Mouse (Mus musculus) heart, embryonic 13.5 days (tissue): ENCODE data around the gene Alms1. TPM values are rescaled to one million over a fixed set of nuclear protein-coding genes. Genes with fewer than 3 reads are reported as not detected.

Experiments
- ATAC-seq: fragments of 200-750 bp; cut with Nextera tagmentation; 2 replicates; pipeline ENCODE4 v1.8.0; 2017; ENCODE audit warnings: moderate TSS enrichment; ENCODE audit not compliant: insufficient number of reproducible peaks, low FRiP score, low TSS enrichment; ENCODE audit errors: extremely low read depth
- H3K27ac ChIP-seq: fragments of 300-500 bp; sonication (generic); replicated peaks from 2 replicates; pipeline ENCODE4 v1.5.1; 2015; ENCODE audit warnings: moderate library complexity, mild to moderate bottlenecking, inconsistent platforms
- H3K27me3 ChIP-seq: fragments of 300-500 bp; sonication (generic); replicated peaks from 2 replicates; pipeline ENCODE4 v1.6.1; 2015; ENCODE audit warnings: mild to moderate bottlenecking, inconsistent platforms
- H3K36me3 ChIP-seq: fragments of 300-500 bp; sonication (generic); 2 replicates; pipeline ENCODE4 v1.6.1; 2015; ENCODE audit warnings: mild to moderate bottlenecking, inconsistent platforms
- H3K4me1 ChIP-seq: fragments of 300-500 bp; sonication (generic); 2 replicates; pipeline ENCODE4 v1.6.1; 2015; ENCODE audit warnings: inconsistent platforms
- H3K4me2 ChIP-seq: fragments of 300-500 bp; sonication (generic); 2 replicates; pipeline ENCODE4 v1.6.1; 2015; ENCODE audit warnings: inconsistent platforms, mild to moderate bottlenecking, moderate library complexity
- H3K4me3 ChIP-seq: fragments of 300-500 bp; sonication (generic); 2 replicates; pipeline ENCODE4 v1.5.1; 2015; ENCODE audit warnings: moderate library complexity, mild to moderate bottlenecking, inconsistent platforms
- H3K9ac ChIP-seq: fragments of 300-500 bp; sonication (generic); 2 replicates; pipeline ENCODE4 v1.6.1; 2015; ENCODE audit warnings: inconsistent platforms, mild to moderate bottlenecking, moderate library complexity
- H3K9me3 ChIP-seq: fragments of 300-500 bp; sonication (generic); 2 replicates; pipeline ENCODE4 v1.6.1; 2016; ENCODE audit warnings: inconsistent platforms
- WGBS: fragments of 180-500 bp; shearing (Covaris S2); methylation state at CpG from one replicate; pipeline ENCODE4 v1.1.7; 2015; ENCODE audit warnings: mixed read lengths; 5-methylcytosine and 5-hydroxymethylcytosine counted together
- polyA plus RNA-seq: library from polyadenylated mRNA; unstranded; fragments of >200 nt; fragmentation: Nextera tagmentation; extraction: Ambion mirVana; gene quantifications from 2 replicates; pipeline ENCODE4 v1.2.1, GENCODE M21; 2015

The Alms1 gene
- polyA plus RNA-seq, result 2.6 and 3.0 TPM in 2 replicates

DNA sequence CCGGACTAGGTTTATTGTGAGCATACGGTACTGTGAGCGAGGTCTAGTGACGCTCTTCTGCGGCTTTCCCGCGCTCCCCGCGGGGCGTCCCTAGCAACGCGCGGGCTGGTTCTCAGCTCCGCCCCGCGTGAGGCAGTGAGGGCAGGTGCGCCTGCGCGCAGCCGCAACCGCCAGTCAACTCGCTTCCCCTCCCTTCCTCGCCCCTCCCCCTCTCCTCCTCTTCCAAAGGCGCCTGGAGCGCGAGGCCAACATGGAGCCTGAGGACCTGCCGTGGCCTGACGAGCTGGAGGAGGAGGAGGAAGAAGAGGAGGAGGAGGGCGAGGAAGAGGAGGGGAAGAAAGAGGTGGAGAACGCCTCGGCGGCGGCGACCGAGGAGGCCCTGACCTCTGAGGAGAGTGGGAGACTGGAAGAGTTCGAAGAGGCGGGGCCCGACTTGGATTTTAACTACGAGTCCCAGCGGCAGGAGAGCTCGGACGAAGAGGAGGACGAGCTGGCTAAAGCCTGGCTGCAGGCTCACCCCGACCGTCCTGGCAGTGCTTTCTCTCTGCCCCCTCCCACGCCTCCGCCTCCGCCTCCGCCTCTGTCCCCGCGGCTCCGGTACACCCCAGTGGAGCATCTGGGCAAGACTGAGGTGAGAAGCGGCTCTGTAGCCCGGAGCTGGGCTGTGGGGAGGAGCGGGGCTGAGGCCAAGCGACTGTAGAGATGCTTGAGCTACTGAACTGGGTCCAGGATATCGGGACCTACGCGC, at the start of gene Alms1:
TSS of gene Alms1 (plus strand) at position 136 of the 748 bp plus-strand sequence.
- Histone ChIP-seq H3K36me3 (no peaks in the 10 kb centered on the region), H3K9me3 (no peaks in the 10 kb centered on the region), H3K4me2 (peak within 1 kb of the TSS; percentile 74), H3K4me1 (peaks cover 21% of the 10 kb centered on the region), H3K27ac (peak within 1 kb of the TSS; percentile 81), H3K4me3 (peak within 1 kb of the TSS; percentile 67), H3K27me3 (no peaks in the 10 kb centered on the region), H3K9ac (peak within 1 kb of the TSS; percentile 83)
- peak; percentile 89 for ATAC-seq
- under 1% methylated on average over 57 of the region's 59 CpGs for WGBS

DNA sequence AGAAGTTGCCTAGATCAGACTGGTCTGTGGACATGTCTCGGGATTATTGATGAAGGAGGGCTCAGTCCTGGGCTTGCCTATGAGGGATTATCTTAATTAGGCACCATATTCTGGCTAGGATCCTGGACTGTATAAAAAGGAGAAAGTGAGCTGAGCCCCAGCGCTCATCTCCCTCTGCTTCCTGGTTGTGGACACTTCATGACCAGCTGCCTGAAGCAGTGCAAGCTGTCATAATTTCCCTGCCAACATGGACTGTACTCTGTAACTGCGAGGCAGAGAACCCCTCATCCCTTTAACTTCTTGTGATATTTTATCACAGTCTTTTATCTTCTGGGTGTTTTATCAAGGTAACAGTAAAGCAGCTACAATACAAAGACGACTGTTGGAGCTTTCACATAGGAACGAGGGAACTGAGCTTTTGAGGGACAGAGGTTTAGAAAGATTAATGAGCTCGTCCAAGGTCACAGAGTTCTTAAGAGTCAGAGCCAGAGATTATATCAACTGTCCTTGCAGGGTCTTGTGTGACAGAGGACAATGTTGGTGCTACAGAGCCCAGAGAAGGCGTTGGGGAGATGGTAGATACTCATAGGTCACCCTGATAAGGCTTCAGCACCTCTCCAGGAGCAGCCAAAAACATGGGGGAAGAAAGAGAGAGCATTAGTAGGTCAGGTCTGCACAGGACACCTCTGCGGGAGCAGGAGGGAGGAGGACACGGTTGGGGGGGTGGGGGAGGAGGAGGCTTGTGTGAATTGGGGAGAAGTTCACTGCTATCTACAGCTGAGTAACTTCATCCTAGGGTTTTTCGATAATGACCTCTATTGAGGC, 43.8 kb upstream of the Alms1 start:
- Histone ChIP-seq H3K9ac (no peak overlapping the region), H3K27me3 (no peaks in the 10 kb centered on the region), H3K4me1 (no peaks in the 10 kb centered on the region), H3K4me3 (no peak overlapping the region), H3K36me3 (no peaks in the 10 kb centered on the region), H3K27ac (no peak overlapping the region), H3K4me2 (no peak overlapping the region), H3K9me3 (no peaks in the 10 kb centered on the region)
- no peak for ATAC-seq
- 59% methylated on average over 10 of the region's 10 CpGs for WGBS

DNA sequence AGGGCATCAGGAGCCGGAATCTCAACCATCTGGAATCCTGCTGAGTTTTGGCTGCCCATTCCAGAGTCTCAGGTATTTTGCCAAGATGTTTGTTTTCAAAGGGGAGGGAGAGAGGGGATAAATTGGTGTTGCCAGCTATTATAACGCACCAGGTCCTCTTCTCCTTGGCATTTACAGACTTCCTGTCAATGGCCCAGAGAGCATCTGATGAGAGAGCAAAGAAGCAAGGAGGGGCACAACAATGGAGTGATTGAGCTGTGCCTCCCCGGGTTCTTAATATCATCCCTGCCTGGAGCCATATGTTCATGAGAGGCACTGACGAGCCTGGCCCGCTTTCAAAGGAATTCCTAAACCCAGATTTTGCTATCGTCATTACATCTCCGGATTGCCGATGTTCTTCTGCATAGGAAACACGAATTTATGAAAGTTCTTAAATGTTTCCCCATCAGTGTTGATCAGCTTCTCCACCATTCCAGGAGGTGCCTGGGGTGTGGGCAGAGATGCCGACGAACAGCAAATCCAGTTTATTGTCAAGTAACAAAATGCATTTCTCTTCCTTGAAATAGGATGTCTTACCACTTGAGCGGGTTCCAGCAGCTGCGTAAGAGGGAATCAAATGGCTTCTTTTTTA, 43.0 kb upstream of the Alms1 start:
- H3K9me3 ChIP-seq, result no peaks in the 10 kb centered on the region
- WGBS, result 72% methylated on average over 13 of the region's 13 CpGs

DNA sequence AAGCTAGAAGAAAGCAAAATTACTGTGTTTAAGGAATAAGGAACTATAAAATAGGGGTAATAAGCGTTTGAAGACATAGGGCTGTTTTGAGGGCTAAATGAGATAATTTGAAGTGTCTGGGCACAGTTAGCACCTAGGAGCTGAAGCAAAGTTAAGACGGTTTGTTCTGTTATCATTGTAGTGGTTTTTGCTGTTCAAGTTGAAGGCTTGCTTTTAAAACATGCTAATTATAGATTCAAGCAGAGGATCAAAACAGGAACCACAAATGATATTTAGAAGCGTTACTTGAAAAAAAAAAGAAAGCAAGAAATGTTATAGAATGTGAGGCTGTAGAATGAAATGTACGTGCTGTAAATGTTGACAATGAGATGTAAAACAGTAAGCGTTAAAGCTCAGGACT, 39.7 kb upstream of the Alms1 start:
- Histone ChIP-seq H3K4me2 (no peak overlapping the region), H3K36me3 (no peaks in the 10 kb centered on the region), H3K4me3 (no peak overlapping the region), H3K27me3 (no peaks in the 10 kb centered on the region), H3K27ac (no peak overlapping the region), H3K9ac (no peak overlapping the region), H3K4me1 (no peaks in the 10 kb centered on the region), H3K9me3 (no peaks in the 10 kb centered on the region)
- ATAC-seq, result no peak
- WGBS, result 70% methylated on average over 5 of the region's 5 CpGs

More for the DNA sequence above, 43.0 kb upstream of the Alms1 start:
- Histone ChIP-seq H3K27me3 (no peaks in the 10 kb centered on the region), H3K9ac (no peak overlapping the region), H3K27ac (no peak overlapping the region), H3K36me3 (no peaks in the 10 kb centered on the region), H3K4me1 (no peaks in the 10 kb centered on the region), H3K4me2 (no peak overlapping the region), H3K4me3 (no peak overlapping the region)
- ATAC-seq, result no peak

DNA sequence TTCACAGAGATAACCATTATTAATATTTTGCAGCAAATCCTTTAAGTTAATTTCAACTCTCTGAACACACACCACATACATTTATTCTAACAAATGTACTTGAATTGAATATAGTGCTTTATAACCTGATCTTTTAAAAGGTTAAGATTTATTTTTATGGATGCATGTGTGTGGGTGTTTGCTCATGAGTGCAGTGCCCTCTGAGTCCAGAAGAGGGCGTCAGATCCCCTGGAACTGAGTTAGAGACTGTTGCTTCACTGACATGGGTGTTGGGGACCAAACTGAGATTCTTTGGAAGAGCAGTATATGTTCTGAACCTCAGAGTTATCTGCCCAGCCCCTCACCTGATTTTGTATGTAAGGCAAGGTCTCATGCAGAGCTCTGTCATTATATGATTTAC, 25.0 kb upstream of the Alms1 start:
- 22% methylated on average over 1 of the region's 1 CpGs for WGBS
- H3K27ac ChIP-seq, result no peak overlapping the region

DNA sequence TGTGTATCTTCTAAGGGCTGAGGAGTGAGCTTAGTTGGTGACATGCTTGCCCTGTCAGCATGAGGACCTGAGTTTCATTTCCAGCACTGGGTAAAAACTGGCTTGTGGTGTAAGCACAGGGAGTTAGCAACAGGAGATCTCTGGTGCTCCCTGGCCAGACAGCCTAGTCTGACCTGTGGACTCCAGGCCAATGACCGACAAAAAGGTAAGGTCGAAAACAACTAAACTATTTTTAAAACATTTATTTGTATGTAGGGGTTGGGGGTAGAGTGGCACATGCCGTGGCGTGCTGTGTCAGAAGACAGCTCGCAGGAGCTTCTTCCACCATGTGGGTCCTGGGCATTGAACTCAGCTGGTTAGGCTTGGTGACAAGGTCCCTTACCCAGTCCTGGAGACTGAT, 14.5 kb upstream of the Alms1 start:
- WGBS, result 80% methylated on average over 5 of the region's 5 CpGs
- no peaks in the 10 kb centered on the region for H3K9me3 ChIP-seq

More for the DNA sequence above, 25.0 kb upstream of the Alms1 start:
- H3K36me3 ChIP-seq, result no peaks in the 10 kb centered on the region
- no peak for ATAC-seq
- no peak overlapping the region for H3K4me3 ChIP-seq
- 0 out of 2 replicates have a peak, but pooled peaks cover 3% of the 10 kb centered on the region for H3K27me3 ChIP-seq
- H3K4me2 ChIP-seq, result no peak overlapping the region
- H3K4me1 ChIP-seq, result no peaks in the 10 kb centered on the region
- H3K9ac ChIP-seq, result no peak overlapping the region
- H3K9me3 ChIP-seq, result no peaks in the 10 kb centered on the region

DNA sequence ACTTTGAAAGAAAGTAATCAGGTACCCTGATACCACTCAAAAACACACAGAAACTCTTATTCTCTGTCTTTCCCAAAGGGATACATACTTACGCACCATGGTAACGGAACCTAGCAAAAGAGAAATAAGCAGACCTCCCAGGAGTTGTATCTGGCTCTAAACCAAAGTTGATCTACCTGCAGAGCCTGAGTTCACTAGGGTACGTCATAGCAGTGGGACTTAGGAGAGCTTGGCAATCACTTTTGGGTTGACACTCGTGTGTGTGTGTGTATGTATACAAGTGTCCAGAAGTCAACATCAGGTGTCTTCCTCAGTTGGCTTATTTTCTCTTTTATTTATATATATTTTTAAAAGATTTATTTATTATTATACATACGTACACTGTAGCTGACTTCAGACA, 5.6 kb upstream of the Alms1 start:
- no peaks in the 10 kb centered on the region for H3K9me3 ChIP-seq
- no peaks in the 10 kb centered on the region for H3K4me1 ChIP-seq
- 0 out of 2 replicates have a peak, but pooled peaks cover 4% of the 10 kb centered on the region for H3K27me3 ChIP-seq
- H3K27ac ChIP-seq, result no peak overlapping the region
- WGBS, result 79% methylated on average over 5 of the region's 5 CpGs
- H3K9ac ChIP-seq, result no peak overlapping the region
- no peak overlapping the region for H3K4me3 ChIP-seq
- no peaks in the 10 kb centered on the region for H3K36me3 ChIP-seq
- no peak overlapping the region for H3K4me2 ChIP-seq
- ATAC-seq, result no peak

More for the DNA sequence above, 14.5 kb upstream of the Alms1 start:
- no peak for ATAC-seq
- Histone ChIP-seq H3K4me2 (no peak overlapping the region), H3K36me3 (no peaks in the 10 kb centered on the region), H3K27ac (no peak overlapping the region), H3K4me3 (no peak overlapping the region), H3K27me3 (no peaks in the 10 kb centered on the region), H3K9ac (no peak overlapping the region), H3K4me1 (no peaks in the 10 kb centered on the region)

DNA sequence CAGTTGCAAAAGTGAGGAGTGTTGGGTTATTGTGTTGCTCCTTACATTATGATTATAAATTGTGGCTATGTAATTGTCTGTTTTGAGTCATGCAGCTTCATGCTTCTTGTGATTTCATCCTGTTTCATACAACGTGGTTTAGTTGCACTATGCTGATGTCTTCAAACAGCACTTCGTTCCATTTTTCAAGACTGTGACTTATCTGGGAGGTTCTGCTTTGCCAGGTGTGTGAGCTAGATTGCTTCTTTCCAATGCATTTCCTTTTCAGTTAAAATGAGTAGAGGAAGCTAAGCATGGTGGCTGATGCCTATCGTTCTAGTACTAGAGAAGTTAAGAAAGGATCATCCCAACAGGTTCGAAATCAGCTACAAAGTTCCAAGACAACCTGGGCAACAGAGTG, 2.7 kb upstream of the Alms1 start:
- Histone ChIP-seq H3K27ac (no peak overlapping the region), H3K4me1 (peaks cover 13% of the 10 kb centered on the region), H3K27me3 (0 out of 2 replicates have a peak, but pooled peaks cover 4% of the 10 kb centered on the region), H3K4me3 (no peak overlapping the region), H3K9me3 (no peaks in the 10 kb centered on the region), H3K9ac (no peak overlapping the region), H3K4me2 (no peak overlapping the region), H3K36me3 (no peaks in the 10 kb centered on the region)
- no peak for ATAC-seq
- WGBS, result 76% methylated on average over 4 of the region's 4 CpGs

DNA sequence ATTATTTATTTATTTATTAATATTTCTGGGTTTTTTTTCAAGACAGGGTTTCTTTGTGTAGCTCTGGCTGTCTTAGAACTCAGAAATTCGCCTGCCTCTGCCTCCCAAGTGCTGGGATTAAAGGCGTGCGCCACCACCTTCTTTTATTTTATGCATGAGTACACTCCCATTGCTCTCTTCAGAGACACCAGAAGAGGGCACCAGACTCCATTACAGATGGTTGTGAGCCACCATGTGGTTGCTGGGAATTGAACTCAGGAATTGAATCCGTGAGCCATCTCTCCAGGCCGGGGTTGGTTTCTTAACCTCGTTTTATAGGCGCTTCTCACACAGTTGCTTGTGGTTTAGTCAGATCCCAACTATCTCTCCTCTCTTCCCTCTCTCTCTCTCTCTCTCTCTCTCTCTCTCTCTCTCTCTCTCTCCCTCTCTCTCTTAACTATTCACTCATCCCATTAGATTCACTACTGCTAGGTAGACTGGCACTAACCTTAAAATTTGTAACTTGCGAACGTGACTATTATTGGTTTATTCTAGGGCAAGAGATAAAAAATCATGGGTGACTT, 445 bp upstream of the Alms1 start:
- peak overlapping the region; percentile 74 for H3K4me2 ChIP-seq
- H3K27me3 ChIP-seq, result 0 out of 2 replicates have a peak, but pooled peaks cover 4% of the 10 kb centered on the region
- H3K36me3 ChIP-seq, result no peaks in the 10 kb centered on the region
- H3K27ac ChIP-seq, result no peak overlapping the region
- peaks cover 21% of the 10 kb centered on the region for H3K4me1 ChIP-seq
- no peaks in the 10 kb centered on the region for H3K9me3 ChIP-seq
- no peak overlapping the region for H3K9ac ChIP-seq
- peak overlapping the region; percentile 67 for H3K4me3 ChIP-seq
- 35% methylated on average over 9 of the region's 9 CpGs for WGBS
- ATAC-seq, result no peak

DNA sequence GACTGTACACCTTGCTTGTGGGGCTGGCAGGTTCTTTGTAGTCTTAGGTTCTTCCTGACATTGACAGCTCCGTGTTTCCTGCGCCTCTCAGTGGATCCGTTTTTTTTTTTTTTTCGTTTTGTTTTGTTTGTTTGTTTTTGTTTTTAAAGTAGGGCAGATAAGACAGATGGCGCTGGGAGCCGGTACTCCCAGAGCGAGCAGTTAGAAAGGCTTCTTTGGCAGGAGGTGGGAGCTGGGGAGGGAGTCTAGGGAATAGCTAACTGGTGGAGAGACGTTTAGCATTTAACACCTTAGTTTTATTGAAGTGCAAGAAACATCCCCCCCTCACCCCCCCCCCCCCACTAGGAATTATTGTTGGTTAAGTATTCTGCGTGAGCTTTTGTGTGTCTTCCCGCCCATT, 833 bp downstream of the Alms1 start:
- H3K4me3 ChIP-seq, result peak overlapping the region; percentile 67
- H3K4me2 ChIP-seq, result peak overlapping the region; percentile 74
- H3K27ac ChIP-seq, result peak overlapping the region; percentile 81
- under 1% methylated on average over 10 of the region's 10 CpGs for WGBS
- H3K9me3 ChIP-seq, result no peaks in the 10 kb centered on the region
- no peaks in the 10 kb centered on the region for H3K27me3 ChIP-seq
- H3K36me3 ChIP-seq, result no peaks in the 10 kb centered on the region
- peak overlapping the region; percentile 83 for H3K9ac ChIP-seq
- ATAC-seq, result no peak
- H3K4me1 ChIP-seq, result peaks cover 21% of the 10 kb centered on the region

DNA sequence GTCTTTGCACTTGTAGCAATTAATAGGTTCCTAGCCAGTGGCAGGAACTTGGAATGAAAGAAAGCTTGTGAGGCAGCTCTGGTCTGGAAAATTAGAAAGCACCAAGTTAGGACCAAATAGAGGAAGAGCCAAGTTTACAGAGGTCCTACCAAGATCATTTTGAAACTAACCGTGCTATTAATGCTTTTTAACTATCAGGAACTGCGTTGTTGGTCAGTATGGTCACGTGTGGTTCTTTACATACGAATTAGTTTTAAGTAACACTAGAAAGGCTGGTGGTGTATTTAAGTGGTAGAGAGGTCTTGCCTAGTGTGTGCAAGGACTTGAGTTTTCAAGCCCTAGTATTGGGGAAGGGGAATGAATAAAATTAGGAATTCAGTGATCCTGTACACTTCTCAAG, 1.2 kb downstream of the Alms1 start:
- H3K4me2 ChIP-seq, result peak overlapping the region; percentile 74
- H3K4me1 ChIP-seq, result peaks cover 21% of the 10 kb centered on the region
- H3K9me3 ChIP-seq, result no peaks in the 10 kb centered on the region
- no peaks in the 10 kb centered on the region for H3K36me3 ChIP-seq
- H3K9ac ChIP-seq, result peak overlapping the region; percentile 83
- 17% methylated on average over 4 of the region's 4 CpGs for WGBS
- H3K4me3 ChIP-seq, result peak overlapping the region; percentile 67
- no peaks in the 10 kb centered on the region for H3K27me3 ChIP-seq
- H3K27ac ChIP-seq, result no peak overlapping the region
- ATAC-seq, result no peak
